Mouse (Mus musculus) hematopoietic stem cell, adult 5-6 weeks (primary cell): ENCODE results near the gene Kif5a. TPM values are rescaled to one million over a fixed set of nuclear protein-coding genes. Genes with fewer than 3 reads are reported as not detected.

Experiments
- ATAC-seq, 2 experiments: fragments of 125-278 bp in 1 of 2; replicated peaks in 1 of 2; 2 replicates each; pipeline ENCODE4 v1.8.0; 2016 to 2017; ENCODE audit warnings: inconsistent platforms in 2 of 2, mild to moderate bottlenecking in 2 of 2, moderate number of reproducible peaks in 2 of 2, low read depth in 1 of 2, moderate TSS enrichment in 1 of 2; ENCODE audit not compliant: low FRiP score in 2 of 2, poor library complexity in 2 of 2, severe bottlenecking in 2 of 2, insufficient read depth in 1 of 2, low TSS enrichment in 1 of 2
- total RNA-seq: library from RNA; stranded (forward); fragments of 172-1452, 232-1000 nt; gene quantifications from 2 replicates; pipeline ENCODE4 v1.2.3, GENCODE M21; 2017

Kif5a gene
- total RNA-seq, 1 experiment from 2014 or later = 0.94 TPM

DNA sequence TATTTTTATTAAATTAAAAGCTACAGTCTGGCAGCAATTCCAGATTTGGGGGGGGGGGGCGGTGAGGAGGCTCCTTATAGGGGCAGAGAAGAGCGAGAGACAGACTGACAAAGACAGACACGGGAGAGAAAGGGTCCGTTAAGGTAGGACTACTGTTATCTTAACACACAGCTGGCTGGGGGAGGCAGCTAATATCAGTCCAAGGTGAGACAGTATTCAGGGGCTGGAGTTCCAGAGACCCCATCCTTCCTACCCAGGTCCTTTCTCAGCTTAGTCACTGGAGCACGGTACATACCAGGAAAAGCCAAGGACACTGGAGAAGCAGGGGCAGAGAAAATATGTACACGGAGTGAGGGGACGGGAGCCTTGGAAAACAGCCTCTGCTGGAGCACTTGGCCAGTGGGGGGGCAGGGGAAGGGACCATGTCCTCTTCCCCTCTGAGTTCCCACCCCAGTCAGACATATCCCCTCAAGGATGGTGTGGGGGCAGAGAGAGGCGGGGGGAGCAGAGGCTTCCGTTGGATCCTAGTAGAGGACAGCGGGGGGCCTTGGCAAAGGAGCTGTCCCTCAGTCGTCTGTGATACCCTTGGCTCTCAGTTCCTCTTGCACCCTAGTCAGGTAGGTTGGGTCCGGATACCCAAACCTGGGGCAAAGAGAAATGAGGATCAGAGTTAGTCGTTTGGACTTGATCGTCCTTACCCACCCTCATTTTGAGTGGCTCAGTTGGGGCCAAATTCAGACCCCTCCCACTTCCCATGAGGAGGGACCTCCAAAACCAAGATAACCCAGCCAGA, 72.6 kb downstream of the Kif5a start:
- no peak for ATAC-seq

DNA sequence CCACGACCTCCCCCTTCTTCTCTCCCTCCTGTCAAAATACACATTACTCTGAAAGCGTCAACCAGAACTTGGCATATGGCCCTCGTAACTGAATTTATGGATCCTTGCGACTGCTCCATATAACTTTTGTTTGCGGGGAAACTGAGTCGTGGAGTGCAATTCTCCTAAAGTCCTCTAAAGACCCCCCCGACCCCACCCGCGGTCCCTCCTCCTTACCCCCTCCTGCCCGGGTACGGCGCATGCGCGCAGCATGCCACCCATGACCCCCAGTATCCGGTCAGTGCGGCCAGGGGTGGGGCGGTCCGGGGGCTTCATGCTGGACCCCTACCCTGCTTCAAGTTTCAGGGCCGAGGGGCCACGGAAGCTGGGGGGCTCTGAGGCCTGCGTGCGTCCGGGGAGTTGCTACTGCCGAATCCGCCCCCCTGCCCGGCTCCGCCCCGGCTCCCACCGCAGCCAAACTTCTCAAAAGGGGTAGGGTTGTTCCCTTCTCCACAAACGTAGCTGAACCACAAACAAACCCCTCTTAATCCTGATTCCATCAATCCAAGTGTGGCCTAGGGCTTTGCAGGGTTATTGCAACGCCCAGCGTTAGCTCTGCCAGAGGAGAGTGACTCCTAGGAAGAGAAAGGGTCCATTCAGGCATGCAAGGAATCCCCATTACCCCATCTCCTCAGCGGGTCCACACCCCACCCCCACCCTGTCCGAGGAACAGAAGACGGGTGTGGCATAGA, 73.3 kb downstream of the Kif5a start, which contains the start of gene Arhgef25:
Arhgef25 (minus strand) TSS at position 433 of the 731 bp plus-strand sequence.
- ATAC-seq = no peak

DNA sequence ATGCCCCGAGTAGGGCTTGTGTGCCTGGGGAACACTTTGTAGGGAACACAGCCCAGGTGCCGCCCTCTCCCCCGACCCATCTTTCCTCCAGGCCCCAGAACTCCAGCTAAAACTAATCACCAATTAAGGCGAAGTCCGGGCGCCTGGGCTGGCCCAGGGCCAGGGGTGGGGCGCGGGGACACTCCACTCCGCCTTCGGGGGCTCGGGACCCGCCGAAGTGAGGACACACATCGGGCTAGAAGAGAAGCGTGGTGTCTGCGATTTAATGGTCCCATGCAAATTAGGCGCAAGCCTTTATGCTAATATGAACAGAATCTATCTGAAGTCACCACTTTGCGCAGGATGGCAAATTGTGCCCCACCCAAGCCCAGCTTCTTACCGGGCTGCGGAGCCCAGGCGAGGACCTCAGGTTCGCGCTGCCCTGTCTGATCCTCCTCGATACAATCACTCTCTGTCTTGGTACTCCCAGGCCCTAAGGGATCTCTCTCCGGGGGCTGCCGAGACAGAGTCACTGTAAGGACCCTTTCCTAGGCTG, 74.0 kb downstream of the Kif5a start:
- peak in 1 of 2 experiments; percentile 26; a peak in 1 of 4 replicates for ATAC-seq

DNA sequence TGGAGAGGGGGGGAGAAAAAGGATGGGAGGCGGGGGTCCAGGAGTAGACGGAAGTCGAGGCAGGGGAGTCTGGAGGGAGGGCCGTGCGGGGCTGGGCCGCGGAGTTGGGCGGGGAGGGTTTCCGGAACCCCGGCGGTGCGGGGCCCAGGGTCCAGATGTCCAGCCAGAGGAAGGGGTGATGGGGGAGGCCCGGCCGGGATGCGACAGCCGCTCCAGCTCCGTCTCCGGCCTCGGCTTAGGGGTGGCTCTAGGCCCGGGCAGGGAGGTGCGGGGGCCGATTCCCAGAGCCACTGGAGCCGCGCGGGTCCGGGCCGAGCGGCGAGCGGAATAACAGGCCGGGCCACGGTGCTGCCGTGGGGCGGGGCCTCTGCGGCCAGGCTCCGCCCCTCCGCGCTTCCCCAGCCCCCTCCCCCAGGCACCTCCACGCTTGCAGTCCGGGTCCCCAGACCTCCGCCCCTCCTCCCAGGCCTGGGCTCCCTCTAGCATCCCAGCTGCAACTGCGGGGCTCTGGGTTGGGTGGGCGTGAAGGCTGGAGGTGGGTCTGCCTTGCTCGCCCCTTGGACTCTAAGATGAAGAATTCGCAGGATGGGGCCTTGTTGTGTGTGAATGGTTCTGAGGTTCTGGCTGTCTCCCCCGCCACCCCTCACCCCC, 74.6 kb downstream of the Kif5a start:
- no peak; a peak in 1 of 4 replicates for ATAC-seq

DNA sequence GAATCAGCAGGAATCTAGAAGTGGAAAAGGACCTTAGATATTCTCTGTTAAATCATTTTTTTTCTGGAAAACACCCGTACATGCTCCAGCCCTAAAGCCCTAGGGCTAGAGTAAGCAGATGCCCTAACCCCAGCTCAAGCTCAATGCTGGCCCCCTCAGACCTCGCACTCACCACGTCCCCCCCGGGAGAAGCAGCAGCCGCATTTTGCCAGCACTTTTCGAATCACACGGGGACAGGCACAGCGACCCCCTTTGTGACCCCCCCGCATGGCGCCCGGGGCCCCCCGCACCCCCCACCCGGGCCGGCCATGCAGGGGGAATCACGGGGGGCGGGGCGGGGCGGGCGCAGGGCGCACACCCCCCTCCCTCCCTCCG, 75.1 kb downstream of the Kif5a start:
- ATAC-seq = no peak

DNA sequence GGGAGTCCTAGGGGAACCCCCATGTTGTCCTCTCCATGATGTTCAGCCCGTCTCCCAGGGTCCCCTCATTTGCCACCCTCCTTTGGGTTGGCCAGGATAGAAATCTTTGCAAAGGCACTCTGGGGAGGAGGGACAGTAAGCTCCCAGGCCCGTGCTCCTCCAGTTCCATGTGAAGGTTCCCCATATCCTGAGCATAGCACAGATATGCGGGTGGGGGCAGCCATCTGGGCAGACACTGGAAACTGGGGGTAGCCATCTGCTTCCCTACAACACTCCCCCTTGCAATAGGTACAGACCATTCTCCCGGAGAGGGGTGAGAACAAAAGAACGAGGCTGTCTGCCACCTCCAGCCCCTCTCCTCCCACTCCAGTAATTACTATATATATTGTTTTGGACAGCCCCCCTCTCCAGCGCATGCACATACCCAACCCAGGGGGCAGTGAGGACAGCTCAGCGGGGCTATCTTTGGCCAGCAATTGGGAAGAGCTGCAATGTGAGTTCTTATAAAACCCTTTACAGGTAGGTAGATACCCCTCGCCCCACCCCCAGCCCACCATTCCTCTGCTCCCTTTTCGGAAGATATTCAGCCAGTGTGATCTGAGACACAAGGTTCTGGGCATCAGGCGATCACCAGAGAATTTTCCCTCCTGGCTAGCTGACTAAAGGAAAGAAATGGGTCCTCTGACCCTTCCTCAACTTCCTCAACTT, 75.6 kb downstream of the Kif5a start:
- no peak for ATAC-seq

DNA sequence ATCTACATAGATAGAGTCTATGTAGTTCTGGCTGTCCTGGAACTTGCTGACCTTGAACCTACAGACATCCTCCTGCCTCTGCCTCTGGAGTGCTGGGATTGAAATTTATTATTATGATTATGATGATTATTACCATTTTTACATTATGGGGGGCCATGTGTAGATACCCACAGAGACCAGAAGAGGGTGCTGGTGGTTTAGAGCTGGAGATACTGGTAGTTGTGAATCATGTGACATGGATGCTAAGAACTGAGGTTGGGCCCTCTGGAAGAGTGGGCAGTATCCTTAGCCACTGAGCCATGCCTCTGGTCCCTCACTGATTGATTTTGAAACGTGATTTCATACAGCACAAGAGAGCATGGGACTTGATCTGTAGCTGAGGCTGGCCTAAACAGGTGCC, 76.7 kb downstream of the Kif5a start:
- ATAC-seq = no peak

DNA sequence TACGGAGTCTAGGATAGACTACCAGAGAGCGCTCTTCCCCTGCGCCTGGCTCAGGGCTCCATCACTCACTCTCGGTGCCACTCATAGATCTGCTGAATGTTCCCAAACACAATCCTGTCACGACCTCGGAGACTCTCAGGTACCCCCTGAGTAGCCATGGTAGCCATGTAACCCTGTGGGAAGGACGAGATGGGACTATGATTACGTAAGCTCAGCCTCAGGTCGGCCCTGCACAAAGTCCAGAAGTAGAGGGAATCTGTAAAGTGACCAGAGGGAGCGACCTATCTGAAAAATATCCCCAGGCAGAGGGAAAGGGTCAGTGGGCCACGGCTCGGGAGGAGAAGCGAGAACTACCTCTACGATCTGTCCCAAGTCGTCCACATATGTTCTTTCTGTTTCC, 77.6 kb downstream of the Kif5a start:
- ATAC-seq = no peak

DNA sequence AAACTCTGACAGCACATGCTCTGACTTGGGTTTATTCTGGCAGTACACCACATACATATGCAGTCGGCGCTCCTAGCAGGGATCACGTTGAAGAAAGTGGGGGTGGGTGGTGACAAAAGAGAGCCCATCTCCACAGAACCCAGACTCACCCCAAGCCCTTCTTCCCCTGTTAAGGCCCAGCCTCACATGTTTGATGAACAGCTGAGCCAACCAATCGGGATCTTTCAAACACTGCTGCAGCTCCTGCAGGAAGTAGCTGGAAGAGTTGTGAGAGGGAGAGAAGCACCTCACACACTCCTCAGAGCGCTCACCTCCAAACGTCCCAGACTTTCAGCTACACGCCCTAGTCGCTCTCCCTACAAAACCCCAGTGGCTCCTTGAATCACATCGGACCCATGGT, 78.0 kb downstream of the Kif5a start:
- ATAC-seq = no peak

DNA sequence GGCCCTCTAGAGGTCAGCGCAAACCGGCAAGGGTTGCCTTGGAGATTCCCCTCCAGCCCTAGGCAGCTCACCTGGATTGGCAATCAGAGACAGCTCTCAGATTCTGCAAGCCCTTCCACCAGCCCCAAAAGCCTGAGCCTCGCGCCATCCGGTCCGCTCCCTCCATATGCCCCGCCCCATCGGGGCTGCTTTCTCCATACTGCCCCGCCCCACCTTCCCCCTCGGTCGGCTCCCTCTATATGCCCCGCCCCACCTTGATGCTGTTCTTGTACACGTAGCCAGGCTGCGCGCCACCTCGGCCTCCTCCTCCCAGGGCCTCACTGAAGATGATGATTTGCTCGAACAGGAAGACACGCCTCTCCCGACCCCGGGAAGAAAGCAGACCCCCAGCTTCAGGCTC, 79.4 kb downstream of the Kif5a start:
- ATAC-seq = no peak

DNA sequence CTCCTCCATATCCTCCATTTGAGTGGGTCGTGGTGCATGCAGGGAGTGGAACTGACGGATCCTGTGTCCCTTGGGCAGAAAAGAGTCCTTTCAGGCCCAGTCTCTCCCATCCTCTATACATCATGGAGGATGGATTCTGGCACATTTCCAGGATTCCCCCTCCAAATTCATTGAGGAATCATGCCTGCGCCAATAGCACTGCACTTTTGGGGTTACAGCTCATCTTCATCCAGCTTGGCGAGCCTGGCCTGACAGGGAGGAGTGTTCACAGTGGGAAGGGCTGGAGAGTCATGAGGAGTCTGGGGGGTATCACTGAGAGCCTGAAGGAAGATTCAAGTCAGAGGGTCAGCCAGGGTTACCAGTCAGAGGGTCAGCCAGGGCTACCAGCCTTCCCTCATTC, 80.5 kb downstream of the Kif5a start:
- ATAC-seq = no peak

DNA sequence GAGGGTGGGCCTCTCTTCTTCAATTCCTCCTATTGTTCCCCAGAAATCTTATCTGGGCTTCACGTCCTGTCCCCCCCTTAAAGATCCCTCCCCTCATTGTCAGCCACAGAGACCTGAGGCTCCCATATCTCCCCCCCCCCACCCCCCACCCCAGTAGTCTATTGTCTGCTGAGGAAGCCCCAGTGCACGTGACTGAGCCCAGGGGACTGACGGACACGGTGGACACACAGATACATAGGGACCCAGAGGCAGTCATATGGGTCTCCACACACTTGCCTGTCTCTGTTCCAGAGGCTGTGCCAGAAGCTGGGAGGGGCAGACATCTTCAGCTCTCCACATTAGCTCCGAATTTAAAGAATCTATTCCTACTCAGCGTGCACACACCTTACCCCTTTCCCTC, 81.6 kb downstream of the Kif5a start:
- ATAC-seq = no peak

DNA sequence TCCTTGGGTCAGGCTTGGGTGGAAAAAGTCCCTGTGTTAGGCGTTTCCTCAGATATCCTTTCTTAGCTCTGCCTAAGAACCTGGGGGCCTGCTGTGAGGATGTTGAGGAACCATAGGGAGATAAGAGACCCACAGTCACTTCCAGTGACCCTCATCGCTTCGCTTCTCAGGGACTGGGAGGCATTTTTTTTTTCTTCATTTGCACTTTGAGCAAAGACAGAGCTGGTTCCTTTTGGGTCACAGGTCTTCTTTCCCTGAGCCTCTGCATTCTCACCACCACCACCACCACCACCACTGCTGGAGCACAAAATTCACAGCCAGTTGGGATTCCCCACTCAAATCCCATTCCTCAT, 82.5 kb downstream of the Kif5a start:
- ATAC-seq = no peak

DNA sequence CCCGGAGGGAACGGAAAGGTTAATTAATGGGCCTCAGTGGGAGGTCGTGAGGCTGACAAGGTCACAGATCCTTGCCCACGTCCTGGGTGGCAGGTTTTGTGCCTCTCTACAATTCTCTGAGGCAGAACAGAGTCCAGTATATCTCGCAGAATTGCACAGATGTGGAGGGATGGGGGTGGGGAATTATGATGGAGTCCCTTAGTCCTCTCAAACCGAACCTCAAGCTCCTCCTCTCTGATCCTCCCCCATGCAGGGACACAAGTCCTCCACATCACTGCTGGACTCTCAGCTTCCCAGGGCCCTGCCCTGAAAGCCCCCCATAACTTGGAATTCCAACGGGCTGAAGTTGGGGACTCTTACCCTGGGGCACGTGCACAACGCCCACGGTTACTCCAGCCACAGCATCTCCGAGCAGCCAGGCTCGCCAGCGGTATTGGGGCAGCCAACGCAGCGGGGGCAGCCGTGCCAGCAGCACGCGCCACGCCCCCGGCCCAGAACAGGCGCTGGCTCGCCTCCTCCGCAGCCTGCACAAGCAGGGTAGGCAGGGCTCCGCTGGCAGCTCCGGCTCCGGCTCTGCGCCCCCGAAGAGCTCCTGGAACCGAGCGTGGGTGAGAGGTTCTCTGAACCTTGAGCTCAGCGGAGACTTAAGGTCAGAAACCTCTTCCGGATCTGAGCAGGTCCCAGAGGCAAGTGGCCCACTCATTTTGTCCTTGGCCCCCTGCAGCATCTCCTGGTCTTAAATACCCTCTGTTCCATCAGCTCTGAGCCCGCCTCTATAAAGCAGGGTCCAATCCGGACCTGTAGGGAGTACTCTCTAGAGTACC, 83.1 kb downstream of the Kif5a start, which contains the start of gene Slc26a10:
Slc26a10 (minus strand) TSS at position 775 of the 824 bp plus-strand sequence.
- no peak for ATAC-seq

DNA sequence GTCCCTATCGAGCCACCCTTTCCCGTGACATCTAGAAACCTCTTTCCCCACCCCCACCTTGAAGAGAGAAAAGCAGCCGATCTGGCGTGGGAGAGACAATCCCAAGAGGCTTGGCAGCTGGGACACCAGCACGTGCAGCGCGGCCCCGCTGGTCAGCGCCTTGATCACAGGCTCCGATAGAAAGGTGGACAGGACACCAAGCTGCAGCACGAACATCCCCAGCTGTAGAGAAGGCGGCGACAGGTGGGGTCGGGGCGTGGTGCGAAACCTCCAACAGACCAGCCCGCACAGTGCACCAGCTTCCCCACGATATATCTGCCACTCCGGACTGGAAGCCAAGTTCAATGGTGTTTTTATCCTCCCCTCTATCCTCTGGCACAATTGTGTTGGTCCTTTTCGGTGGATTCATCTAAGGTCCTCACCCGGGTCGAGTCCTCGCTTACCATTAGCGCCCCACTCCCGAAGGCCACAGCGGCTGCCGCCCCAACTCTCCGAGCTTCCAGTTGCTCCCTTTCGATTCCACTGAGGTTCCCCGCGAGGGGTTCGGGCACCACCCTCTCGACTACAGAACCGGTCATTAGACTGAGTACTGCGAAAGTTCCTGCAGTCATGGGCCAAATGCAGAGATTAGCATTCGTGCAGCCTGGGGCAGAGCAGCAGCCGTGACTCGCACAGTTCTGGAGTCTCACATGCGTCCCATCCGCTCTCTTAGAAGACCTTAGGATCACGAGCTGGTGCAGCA, 84.7 kb downstream of the Kif5a start:
- no peak; a peak in 1 of 4 replicates for ATAC-seq

DNA sequence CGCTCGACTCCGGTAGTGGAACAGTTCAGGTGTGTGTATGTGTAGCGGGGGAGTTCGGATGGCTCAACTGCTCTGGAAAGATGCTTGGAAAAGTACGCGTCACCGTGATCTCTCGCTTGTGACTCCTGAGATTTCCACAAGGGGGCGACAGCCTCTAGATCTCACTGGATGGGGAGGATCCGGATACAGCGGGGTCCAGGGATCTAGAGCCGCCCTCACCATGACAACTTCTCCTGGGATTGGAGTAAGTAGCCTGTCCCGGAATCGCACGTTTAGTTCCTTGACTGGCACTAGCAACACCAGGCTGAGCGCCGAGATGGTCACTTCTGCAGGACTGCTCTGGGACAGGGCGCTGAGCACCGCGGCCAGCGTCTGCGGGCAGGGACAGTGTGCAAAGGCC, 85.4 kb downstream of the Kif5a start:
- ATAC-seq = peak; percentile 43 to 63; a peak in 2 of 4 replicates
